Mouse (Mus musculus) spleen, adult 12 weeks (tissue): ENCODE data around the gene Myom1.

Experiments used
- DNase-seq: peaks from one replicate; pipeline ENCODE4 v3.0.0; 2022; ENCODE audit warnings: low spot score

The Myom1 gene

DNA sequence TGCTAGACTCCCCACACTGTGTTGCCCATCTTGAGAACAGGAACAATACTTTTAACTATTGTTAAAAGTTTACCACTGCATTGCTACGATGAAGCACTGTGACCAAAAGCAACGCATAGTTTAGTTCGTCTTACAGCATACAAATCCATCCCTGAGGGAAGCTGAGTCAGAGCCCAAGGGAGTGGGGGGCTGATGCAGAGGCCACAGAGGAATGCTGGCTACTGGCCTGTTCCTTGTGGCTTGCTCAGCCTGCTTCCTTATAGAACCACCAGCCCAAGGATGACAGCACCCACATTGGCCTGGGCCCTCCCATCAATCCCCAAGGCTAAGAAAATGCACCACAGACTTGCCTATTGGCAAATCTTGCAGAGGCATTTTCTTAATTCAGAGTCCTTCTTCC is 56.8 kb downstream of the Myom1 start:
- DNase-seq = no peak

- no peak for DNase-seq
Observed at GRCm38 (mm10) chr17:71062049-71062560, 59.7 kb downstream of the Myom1 start.

DNA sequence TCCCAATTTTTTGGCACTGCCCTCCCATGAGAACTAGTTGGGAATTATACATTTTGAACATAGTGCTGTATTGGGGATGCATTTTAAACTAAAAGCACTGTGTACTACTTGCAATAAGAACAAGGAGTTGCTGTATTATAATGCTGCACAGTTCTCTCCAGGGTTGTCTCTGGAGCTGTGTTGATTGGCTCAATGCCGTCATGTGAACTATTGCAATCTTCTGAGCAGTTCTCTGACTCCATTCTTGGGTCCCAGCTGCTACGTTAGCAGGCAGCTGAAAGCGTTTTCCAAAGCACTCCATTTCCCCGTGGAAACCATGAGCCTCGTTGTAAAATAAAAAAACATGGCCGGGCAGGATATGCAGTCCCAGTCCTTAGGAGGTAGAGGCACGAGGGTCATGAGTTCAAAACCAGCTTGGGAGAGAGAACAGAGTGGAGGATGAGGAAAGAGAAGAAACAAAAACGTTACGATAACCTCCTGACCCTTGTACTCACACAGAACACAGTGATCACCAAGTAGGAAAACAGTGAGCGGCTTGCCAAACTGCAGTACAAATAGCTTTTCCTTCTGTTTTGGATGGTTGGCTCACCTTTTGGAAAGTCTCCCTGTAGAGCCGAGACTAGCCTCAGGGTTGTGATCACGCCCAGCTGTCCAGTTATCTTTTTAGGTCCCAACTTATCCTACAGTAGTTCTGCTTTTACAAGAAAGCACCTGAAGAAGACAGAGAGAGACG is 60.6 kb downstream of the Myom1 start:
- no peak for DNase-seq

- DNase-seq = no peak
Observed at GRCm38 (mm10) chr17:71064463-71065014, 62.1 kb downstream of the Myom1 start.

GRCm38 (mm10) chr17:71065127-71065526 is 62.7 kb downstream of the Myom1 start:
- DNase-seq = no peak

- DNase-seq = no peak
Observed at GRCm38 (mm10) chr17:71069176-71069575, 66.7 kb downstream of the Myom1 start.

GRCm38 (mm10) chr17:71071958-71072357 is 69.5 kb downstream of the Myom1 start:
- no peak for DNase-seq

DNA sequence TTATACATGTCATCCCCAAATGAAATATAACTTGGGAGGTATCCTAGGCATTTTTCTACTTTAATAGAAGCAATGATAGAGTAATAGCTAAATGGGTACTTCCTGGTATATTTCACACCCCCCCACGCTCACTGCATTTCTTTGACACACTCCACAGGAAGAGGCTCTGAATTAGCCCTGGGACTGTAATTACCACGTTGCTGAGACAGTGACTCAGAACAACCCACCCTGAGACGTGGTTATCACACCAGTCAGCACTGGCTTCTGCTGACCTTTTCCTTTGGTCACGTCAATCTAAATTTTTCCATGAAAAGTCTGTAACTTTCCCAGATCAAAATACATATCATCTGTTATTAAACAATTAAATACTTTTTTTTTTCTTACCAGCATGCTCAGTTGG is 72.0 kb downstream of the Myom1 start:
- no peak for DNase-seq

DNA sequence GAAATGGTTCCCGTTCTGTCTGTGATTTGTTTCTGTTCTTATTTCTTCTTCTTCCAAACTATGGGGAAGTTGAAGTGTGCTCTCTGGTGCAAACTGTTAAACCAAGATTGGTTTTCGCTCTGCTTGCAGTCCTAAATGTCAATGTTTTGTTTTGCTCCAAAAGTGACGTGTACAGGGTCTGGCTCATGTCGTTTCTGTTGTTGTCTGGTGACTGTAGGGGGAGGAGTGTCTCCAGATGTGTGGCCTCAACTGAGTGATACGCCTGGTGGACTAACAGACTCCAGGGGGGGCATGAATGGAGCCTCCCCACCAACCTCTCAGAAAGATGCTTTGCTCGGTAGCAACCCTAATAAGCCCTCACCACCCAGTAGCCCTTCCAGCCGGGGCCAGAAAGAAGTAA is 79.6 kb downstream of the Myom1 start:
- no peak for DNase-seq

DNA sequence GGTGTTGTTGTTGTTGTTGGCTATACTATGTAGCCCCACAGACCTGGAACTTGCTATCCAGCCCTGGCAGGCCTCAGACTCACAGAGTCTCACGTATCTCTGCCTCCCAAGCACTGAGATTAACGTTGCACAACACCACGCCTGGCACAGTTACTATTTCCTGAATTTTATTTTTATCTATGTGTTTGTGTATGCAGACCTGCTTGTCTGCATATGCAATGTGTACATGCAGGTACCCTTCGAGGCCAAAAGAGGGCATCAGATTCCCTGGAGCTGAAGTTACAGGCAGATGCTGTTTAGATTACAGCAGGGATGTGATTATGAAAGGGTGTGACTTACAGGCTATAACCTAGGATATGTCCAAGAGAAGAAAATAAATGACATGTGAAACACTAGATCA is 84.5 kb downstream of the Myom1 start:
- no peak for DNase-seq

DNA sequence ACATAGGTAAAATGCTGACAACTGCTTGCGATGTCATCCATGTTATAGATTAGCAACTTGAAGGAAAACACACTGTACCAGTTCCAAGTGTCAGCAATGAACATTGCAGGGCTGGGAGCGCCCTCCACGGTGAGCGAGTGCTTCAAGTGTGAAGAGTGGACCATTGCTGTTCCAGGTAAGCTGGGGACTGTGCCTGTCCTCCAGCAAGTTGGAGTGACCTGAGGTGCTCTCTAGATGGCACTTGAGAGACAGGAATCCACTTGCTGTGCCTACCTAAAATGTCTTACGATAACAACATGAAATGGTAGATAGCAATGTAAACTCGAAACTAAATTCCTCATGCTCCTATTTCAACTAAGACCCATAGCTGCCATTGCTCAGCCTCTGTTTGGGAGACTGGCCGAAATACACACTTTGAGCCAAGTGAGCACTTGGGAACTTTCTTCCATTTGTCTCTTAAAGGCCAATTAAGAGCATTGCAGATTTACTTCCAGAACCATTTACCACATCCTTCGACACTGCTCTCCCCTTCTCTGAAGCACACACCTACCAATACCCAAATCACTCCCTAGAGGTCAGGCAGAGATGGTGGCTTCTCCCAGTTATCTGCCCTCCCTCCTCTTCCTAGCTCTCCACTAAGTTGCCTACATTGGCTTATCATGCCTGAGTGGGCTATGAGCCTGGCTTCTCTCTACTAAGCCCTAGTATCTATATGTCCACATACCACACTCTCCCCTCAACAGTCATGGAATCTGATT is 85.1 kb downstream of the Myom1 start:
- no peak for DNase-seq

DNA sequence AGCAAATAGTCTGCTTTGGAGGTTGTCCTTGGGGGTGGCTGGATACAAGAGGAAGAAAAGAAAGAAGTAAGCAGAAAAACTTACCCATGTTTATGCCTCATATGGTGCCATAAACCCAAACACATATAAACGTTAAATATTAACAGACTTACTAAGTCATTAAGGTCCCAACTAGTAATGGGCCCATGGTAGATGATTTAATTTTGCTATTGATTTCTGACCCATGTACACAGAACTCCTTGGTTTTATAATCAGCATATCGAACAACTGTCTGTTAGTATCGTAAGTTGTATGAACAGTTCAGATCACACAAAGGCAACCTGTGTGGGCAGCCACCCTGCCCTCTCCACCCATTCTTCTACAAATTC is 85.7 kb downstream of the Myom1 start:
- no peak for DNase-seq

DNA sequence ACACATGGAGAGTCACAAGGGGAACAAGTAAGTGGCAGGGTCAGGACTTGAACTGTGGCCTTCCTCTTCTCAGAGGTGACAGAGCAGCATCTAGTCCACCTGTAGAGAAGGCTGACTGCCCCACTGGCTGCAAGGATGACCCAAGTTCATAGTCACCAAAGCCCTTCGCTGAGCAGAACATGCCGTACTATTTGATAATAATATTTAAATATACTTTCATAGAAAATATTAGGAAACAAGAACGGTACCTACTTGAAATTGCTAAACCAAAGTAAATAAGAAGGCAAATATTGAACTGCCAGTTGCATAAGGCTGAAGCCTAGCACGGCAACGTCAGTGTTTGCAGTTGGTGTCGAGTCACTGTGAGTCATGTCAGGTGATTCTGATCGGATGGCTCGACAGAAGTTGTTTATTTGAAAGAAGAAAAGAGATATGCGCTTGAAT is 86.6 kb downstream of the Myom1 start:
- DNase-seq = no peak

DNA sequence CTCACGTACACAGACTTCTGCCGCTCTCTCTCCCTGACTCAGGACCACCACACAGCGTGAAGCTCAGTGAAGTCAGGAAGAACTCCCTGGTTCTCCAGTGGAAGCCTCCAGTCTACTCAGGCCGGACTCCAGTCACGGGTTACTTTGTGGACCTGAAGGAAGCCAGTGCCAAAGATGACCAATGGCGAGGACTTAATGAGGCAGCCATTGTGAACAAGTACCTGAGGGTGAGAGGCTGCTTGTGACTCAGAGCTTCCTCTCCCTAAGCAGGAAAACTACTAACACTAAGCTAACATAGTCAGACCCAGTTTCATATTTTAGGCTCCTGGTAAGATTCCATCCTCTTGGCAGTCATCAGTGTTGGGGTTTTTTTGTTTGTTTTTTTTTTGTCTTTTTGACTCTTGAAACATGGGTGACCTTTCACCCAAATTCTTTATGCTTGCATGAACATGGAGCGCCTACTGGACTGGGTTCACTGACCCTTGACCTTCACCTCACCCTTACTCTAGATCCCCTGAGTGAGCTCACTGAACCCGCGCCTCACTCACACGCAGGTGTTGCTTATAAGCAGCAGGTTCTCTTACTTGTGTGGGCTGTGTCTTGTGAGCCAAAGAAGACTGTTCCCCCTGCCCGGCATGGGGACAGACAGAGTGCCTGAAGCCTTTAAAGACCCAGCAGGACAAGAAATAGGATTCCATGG is 87.5 kb downstream of the Myom1 start:
- DNase-seq = no peak

DNA sequence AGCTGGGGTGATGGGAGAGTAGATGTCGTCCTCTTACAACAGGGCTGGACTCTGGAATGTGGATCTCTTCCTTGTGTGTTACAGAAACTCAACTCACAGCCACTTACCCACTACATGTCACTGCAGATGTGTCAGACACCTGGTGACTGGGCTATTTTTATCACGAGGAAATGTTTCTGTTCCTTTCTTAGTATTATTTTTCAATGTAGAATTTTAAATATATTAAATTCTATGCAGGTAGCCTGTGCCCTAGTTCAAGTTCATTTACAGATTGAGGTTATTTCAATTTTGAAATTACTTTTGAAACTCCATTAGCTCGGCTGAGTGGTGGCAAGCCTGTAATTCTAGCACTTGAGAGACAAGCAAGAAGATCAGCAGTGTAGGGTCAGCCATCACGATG is 88.6 kb downstream of the Myom1 start:
- DNase-seq = no peak

DNA sequence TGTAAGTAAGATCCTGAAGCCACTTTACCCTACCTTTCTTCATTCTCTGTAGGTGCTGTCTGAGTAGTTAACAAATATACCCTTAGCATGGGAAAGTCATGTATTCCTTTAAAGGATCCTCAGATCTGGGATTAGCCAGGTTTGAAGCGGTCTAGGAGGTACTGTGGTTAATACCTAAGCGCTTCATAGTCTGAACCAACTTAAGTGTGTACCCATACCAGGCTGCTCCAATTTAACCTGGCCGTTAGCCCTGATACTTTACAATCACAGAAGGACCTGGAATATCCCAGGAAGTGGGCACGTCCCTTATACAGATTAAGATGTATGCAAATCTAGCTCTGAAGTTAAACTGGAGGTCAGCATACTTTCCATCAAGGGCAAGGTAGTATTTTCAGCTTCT is 89.9 kb downstream of the Myom1 start:
- DNase-seq = no peak

DNA sequence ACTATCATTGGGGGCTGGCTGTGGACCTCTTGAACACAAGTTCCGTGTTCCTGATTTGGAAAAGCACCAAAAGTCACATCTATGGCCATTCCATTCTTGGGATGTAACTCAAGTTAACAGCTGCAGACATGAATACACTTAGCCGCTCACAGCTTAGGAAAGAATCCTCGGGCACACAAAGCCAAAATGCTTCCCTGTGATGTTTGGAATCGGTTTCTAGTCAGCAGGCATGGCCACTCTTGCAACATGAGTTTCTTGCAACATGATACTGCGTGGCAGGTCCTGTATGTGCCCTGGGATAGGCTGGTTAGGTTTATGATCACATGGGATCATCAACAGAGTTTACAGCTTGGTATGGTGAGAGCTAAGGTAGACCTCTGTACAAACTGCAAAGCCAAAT is 91.4 kb downstream of the Myom1 start:
- no peak for DNase-seq

- DNase-seq = no peak
Observed at GRCm38 (mm10) chr17:71094438-71094837, 92.0 kb downstream of the Myom1 start.

DNA sequence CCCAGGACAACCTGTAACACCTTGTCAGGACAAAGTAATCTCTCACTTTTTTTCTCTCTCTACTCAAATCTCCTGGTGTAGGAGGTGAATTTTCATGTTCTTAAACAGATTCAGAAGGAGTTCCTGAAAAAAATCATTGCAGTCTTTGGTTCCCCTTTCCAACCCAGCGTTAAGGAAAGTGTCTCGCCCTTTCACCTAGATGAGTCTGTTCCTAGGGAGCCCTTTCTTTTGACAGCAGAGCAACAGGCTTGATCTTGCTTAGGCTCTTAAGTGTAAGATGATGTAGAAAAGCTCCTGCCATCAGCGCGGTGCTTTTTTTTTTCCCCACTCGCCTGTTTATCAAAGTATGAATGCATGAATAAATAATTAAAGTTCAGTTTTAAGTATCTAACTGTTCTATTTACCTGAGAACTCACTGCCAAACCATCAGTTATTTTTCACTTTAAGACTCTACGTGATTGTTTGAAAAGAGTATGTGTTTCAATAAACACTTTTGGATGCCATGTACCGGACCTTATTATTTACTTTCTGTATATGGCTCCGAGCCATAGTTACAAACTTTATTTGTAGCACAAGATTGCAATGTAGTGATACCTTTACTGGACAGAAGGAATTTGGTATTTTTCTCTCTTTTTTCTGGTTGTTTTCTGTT is 94.2 kb downstream of the Myom1 start:
- DNase-seq = no peak

GRCm38 (mm10) chr17:71097209-71097597 is 94.8 kb downstream of the Myom1 start:
- no peak for DNase-seq

GRCm38 (mm10) chr17:71098606-71099005 is 96.2 kb downstream of the Myom1 start:
- no peak for DNase-seq
